Mouse (Mus musculus) left cerebral cortex, postnatal 25 days (tissue): ENCODE data around the gene Gfer. TPM values are rescaled to one million over a fixed set of nuclear protein-coding genes. Genes with fewer than 3 reads are reported as not detected.

Source experiments
- DNase-seq, 2 experiments: peaks; one replicate each; pipeline ENCODE4 v3.0.0; 2022; ENCODE audit warnings: low spot score in 2 of 2, mixed read lengths in 1 of 2
- intact Hi-C: fragments of 180-260 bp; cut with DNase I; formaldehyde crosslinking; loops from one replicate; pipeline ENCODE4 v1.15.1; 2025
- total RNA-seq, 2 experiments: library from RNA; stranded (reverse); gene quantifications; 2 replicates each; pipeline ENCODE4 v1.2.3; 2021

The Gfer gene
- total RNA-seq, 2 experiments from 2014 or later, result 19.9 to 20.2 TPM

GRCm38 (mm10) chr17:24653967-24654710 is 41.8 kb downstream of the Gfer start:
- peak; percentile 47 to 52 for DNase-seq
- intact Hi-C loops, result no loop called here

- no peak for DNase-seq
- intact Hi-C loops, result no loop called here
Measured at GRCm38 (mm10) chr17:24651835-24652234, 44.1 kb downstream of the Gfer start.

DNA sequence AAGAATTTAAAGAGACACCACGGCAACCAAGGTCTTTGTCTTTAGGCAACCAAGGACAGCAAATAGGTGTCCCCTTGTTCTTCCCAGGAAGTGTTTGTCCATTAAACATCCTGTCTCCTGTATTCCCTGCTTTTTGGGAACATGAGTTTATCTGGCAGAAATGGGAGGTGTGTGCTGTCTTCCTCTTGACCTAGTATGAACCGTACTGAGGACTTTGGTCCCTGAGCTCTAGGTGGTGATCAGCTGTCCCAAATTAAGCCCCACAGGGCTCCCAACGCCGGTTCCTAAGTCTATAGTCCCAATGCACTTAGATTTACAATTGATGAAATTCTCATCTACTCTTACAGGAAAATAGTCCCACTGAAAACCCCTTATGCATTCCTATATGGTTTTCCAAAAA is 45.2 kb downstream of the Gfer start:
- no peak for DNase-seq
- intact Hi-C loops, result no loop called here

DNA sequence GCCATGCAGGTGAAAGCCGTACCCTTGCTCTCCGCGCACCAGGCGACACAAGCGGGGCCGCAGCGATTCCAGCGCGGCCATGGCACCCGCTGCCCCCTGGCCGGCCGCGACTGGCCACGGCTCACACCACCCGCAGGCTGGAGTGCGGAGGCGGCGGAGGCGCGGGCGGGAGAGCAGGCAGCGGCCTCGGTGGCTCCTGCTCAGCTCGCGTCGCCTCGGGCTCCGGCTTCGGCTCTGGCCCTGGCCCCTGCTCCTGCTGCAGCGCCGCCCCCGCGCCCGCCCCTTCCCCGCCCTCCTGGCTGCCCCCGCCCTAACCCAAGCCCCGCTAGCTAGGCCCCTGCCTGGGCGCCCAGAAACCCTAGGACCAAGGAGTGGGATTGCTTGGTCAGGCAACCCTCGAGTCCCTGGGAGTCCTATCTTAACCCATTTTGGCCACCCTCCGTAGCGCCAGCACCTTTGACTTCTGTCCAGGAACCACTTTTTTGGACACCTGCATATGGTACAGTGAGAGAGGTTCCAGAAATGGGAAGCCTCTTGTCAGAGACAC is 45.8 kb downstream of the Gfer start, which contains the start of gene Slc9a3r2:
Slc9a3r2 (minus strand) TSS at position 258 of the 547 bp plus-strand sequence.
- intact Hi-C loops, result no loop called here
- DNase-seq, result no peak

DNA sequence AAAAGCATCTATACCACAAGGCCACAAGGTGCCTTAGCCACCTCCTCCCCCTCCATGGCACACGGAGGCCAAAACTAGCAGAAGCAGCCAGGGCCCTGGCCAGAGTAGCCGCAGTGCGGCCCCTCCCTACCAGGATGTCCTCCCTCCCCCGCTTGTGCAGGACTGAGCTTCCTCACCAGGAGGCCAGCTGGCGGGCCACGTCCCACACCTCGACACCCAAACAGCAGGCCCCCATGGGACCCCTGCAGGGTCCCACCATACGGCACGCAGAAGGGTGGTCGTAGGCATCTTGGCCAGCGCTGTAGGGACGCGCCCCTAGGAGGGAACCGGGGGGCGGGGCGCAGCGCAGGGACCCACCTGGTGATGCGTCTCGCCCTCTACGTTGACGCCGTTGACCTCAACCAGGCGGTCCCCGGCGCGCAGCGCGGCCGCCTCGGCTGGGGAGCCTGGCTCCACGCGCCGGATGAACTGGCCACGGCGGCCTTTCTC is 46.3 kb downstream of the Gfer start:
- intact Hi-C loops, result no loop called here
- DNase-seq, result peak in 1 of 2 experiments; percentile 36

GRCm38 (mm10) chr17:24648731-24649377 is 47.1 kb downstream of the Gfer start:
- intact Hi-C loops, result no loop called here
- DNase-seq, result no peak

DNA sequence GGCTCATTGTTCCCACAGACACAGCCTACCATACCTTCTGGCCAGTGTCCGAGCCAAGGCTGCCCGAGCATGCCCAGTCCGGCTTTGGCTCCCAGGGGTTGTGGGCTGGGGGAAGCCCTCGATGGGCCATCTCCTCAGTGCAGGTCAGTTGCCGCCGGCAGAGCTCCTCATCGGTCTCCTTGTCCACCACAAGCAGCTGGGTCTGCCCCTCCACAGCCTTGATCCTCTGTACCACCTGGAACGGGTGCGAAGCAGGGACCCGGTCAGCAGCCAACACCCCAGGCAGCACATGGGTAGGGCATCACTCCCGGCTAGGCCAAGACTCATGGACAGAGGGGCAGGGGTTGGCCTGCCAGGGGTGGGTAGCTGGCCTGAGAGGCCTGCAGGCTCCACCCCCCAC is 48.5 kb downstream of the Gfer start:
- DNase-seq, result no peak
- intact Hi-C loops, result no loop called here

GRCm38 (mm10) chr17:24646381-24646780 is 49.6 kb downstream of the Gfer start:
- no peak for DNase-seq
- intact Hi-C loops, result no loop called here

- no peak for DNase-seq
- intact Hi-C loops, result no loop called here
Measured at GRCm38 (mm10) chr17:24645916-24646315, 50.0 kb downstream of the Gfer start.

DNA sequence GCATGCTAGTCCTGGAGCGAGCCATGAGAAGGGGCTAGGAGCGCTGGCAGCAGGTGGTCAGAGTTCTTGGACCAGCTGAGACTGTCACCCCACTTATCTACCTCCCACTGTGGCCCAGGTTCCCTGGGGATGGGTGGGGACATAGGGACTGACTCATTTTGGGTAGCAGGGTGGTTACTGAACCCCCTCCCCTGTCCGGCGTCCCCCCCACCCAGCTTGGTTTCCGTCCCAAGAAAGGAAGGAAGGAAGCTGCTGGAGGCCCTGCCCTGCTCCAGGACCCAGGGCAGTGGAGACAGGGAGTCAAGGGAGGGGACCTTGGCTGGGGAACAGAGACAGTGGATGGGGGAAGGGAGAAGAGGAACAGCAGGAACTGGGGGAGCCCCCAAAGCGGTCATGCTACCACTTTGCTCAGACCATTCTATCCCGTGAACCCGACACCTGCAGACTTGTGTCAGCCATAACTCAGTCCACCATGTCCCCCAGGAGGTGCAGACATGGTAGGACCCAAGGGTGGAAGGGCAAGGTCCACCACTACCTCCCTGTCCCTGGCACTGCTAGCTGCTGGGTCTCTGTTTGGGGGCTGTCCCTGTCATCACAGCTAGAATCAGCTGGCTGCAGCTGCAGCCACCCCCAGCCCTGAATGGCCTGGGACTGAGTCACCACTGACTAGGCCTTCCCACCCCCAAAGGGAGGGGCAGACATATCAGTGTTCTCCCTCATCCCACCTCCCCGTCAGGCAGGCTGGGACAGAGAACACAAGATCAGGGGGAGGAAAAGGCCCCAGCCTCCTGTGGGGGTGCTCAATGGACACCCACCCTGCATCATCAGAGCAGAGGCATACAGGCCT is 50.9 kb downstream of the Gfer start:
- DNase-seq, result peak in 1 of 2 experiments; percentile 53
- intact Hi-C loops, result no loop called here

GRCm38 (mm10) chr17:24644030-24644715 is 51.8 kb downstream of the Gfer start:
- no peak for DNase-seq
- intact Hi-C loops, result no loop called here

Other genes starting within 250 kb of the Gfer start
- 10 to 100 TPM; 30.4 to 33.2 TPM for gene E4f1, start 225.8 kb downstream of the Gfer start, total RNA-seq
- 10 to 100 TPM; 70.2 to 72.3 TPM for gene Pgp, start 225.8 kb downstream of the Gfer start, total RNA-seq
- gene Bricd5, start 222.3 kb downstream of the Gfer start, total RNA-seq, result 1 to 10 TPM; 1.4 to 1.6 TPM
- gene Mlst8, start 217.1 kb downstream of the Gfer start, total RNA-seq, result 10 to 100 TPM; 30.0 to 32.2 TPM
- gene Caskin1, start 207.6 kb downstream of the Gfer start, total RNA-seq, result 100 to 1,000 TPM; 115 to 121 TPM
- 10 to 100 TPM; 75.1 to 77.7 TPM for gene Traf7, start 168.2 kb downstream of the Gfer start, total RNA-seq
- gene Rab26, start 161.9 kb downstream of the Gfer start, total RNA-seq, result 10 to 100 TPM; 53.4 to 59.5 TPM
- 10 to 100 TPM; 66.4 to 84.7 TPM for gene Pkd1, start 146.3 kb downstream of the Gfer start, total RNA-seq
- 100 to 1,000 TPM; 136 to 150 TPM for gene Tsc2, start 63.5 kb downstream of the Gfer start, total RNA-seq
- gene Nthl1, start 63.5 kb downstream of the Gfer start, total RNA-seq, result 1 to 10 TPM; 3.3 to 6.5 TPM
- 10 to 100 TPM; 48.0 to 49.9 TPM for gene Slc9a3r2, start 45.8 kb downstream of the Gfer start, total RNA-seq
- 1 to 10 TPM in 1 of 2 experiments, not detected in 1; 1.2 TPM for gene Npw, start 37.7 kb downstream of the Gfer start, total RNA-seq
- 10 to 100 TPM; 38.5 to 39.3 TPM for gene Zfp598, start 26.5 kb downstream of the Gfer start, total RNA-seq
- gene Syngr3, start 6.2 kb downstream of the Gfer start, total RNA-seq, result 100 to 1,000 TPM; 203 to 214 TPM
- gene Noxo1, start 78 bp upstream of the Gfer start, total RNA-seq, result 1 to 10 TPM; 3.1 to 3.7 TPM
- gene Tbl3, start 11.5 kb upstream of the Gfer start, total RNA-seq, result 10 to 100 TPM; 26.1 to 27.4 TPM
- not detected for gene Rnf151, start 21.9 kb upstream of the Gfer start, total RNA-seq
- 100 to 1,000 TPM; 300 to 313 TPM for gene Rps2, start 22.0 kb upstream of the Gfer start, total RNA-seq
- gene Ndufb10, start 28.3 kb upstream of the Gfer start, total RNA-seq, result 100 to 1,000 TPM; 196 to 198 TPM
- gene Rpl3l, start 31.7 kb upstream of the Gfer start, total RNA-seq, result under 1 TPM in 1 of 2 experiments, not detected in 1; 0.34 TPM
- gene Msrb1, start 40.5 kb upstream of the Gfer start, total RNA-seq, result 10 to 100 TPM; 31.4 to 35.8 TPM
- under 1 TPM; 0.48 to 0.73 TPM for gene Hs3st6, start 56.8 kb upstream of the Gfer start, total RNA-seq
- gene Meiob, start 108.1 kb upstream of the Gfer start, total RNA-seq, result not detected
- 100 to 1,000 TPM; 133 to 141 TPM for gene Hagh, start 144.0 kb upstream of the Gfer start, total RNA-seq
- gene Fahd1, start 154.2 kb upstream of the Gfer start, total RNA-seq, result 10 to 100 TPM; 17.6 to 20.9 TPM
- gene Igfals, start 169.8 kb upstream of the Gfer start, total RNA-seq, result not detected
- gene Nubp2, start 190.2 kb upstream of the Gfer start, total RNA-seq, result 10 to 100 TPM; 32.7 to 33.6 TPM
- gene Spsb3, start 190.5 kb upstream of the Gfer start, total RNA-seq, result 10 to 100 TPM; 57.9 to 58.0 TPM
- 10 to 100 TPM; 52.9 to 59.1 TPM for gene Eme2, start 198.9 kb upstream of the Gfer start, total RNA-seq
- 10 to 100 TPM; 64.6 to 69.9 TPM for gene Mrps34, start 199.0 kb upstream of the Gfer start, total RNA-seq
- 10 to 100 TPM; 47.4 to 47.5 TPM for gene Nme3, start 200.3 kb upstream of the Gfer start, total RNA-seq
- gene Mapk8ip3, start 240.8 kb upstream of the Gfer start, total RNA-seq, result 100 to 1,000 TPM; 345 to 372 TPM